Comparison of ENCODE assay signal across 8 mouse cellular contexts in genomic region chr7:130646762-130647139, GRCm38 (mm10).
DNase-seq lines count a peak whose midpoint lies in the region; ATAC-seq and TF ChIP-seq lines count a peak whose summit lies in the region.

No protein-coding gene starts in this region.

- peak overlapping the region; percentile 96 for H3K4me2 ChIP-seq in hindbrain, embryonic 15.5 days
- peak overlapping the region; percentile 83 for H3K4me2 ChIP-seq in liver, embryonic 13.5 days

- H3K9me3 ChIP-seq in ES-Bruce4 (replicated peaks; ENCODE audit: control insufficient read depth, insufficient read depth, low read length, poor library complexity, severe bottlenecking) = no peaks in the 10 kb centered on the region
- H3K9me3 ChIP-seq in hindbrain, embryonic 15.5 days = no peaks in the 10 kb centered on the region
- no peaks in the 10 kb centered on the region for H3K9me3 ChIP-seq in liver, embryonic 13.5 days (replicated peaks)

- no peaks in the 10 kb centered on the region for H3K27me3 ChIP-seq in ES-Bruce4 (ENCODE audit: control insufficient read depth, insufficient read depth, low read length, poor library complexity, severe bottlenecking)
- peaks cover 17% of the 10 kb centered on the region; the same call in 1 of the 2 replicates for H3K27me3 ChIP-seq in hindbrain, embryonic 15.5 days
- H3K27me3 ChIP-seq in liver, embryonic 13.5 days = peaks cover 6% of the 10 kb centered on the region; the same call in 1 of the 2 replicates

- peak overlapping the region; percentile 83 for H3K9ac ChIP-seq in ES-Bruce4 (ENCODE audit: low read depth, poor library complexity, severe bottlenecking)
- H3K9ac ChIP-seq in hindbrain, embryonic 15.5 days = peak overlapping the region; percentile 36
- peak overlapping the region; percentile 70 for H3K9ac ChIP-seq in liver, embryonic 13.5 days

- H3K27ac ChIP-seq in ES-Bruce4 (ENCODE audit: insufficient read depth, low read length) = peak overlapping the region; percentile 64
- no peak overlapping the region for H3K27ac ChIP-seq in hindbrain, embryonic 15.5 days (replicated peaks)
- 0 out of 2 replicates have a peak overlapping the region, but pooled peaks have one; percentile 72 for H3K27ac ChIP-seq in liver, embryonic 13.5 days

- peaks cover 5% of the 10 kb centered on the region for H3K4me1 ChIP-seq in ES-Bruce4 (ENCODE audit: control insufficient read depth, insufficient read depth, low read length)
- H3K4me1 ChIP-seq in hindbrain, embryonic 15.5 days (replicated peaks) = peaks cover 24% of the 10 kb centered on the region
- H3K4me1 ChIP-seq in liver, embryonic 13.5 days (replicated peaks) = peaks cover 28% of the 10 kb centered on the region

- no peaks in the 10 kb centered on the region for H3K36me3 ChIP-seq in ES-Bruce4 (ENCODE audit: control insufficient read depth, insufficient read depth, low read length, poor library complexity, severe bottlenecking)
- no peaks in the 10 kb centered on the region for H3K36me3 ChIP-seq in hindbrain, embryonic 15.5 days
- H3K36me3 ChIP-seq in liver, embryonic 13.5 days = no peaks in the 10 kb centered on the region

- under 1% methylated on average over 18 of the region's 18 CpGs for WGBS in hindbrain, embryonic 15.5 days
- WGBS in liver, embryonic 13.5 days (ENCODE audit: insufficient replicate concordance) = under 1% methylated on average over 18 of the region's 18 CpGs

- TF ChIP-seq EP300 in ES-Bruce4 (IDR thresholded peaks at IDR 0.05; ENCODE audit: insufficient read depth, low read depth, low read length) = no peak

- TF ChIP-seq POLR2A in ES-Bruce4 (IDR thresholded peaks at IDR 0.05; ENCODE audit: insufficient read depth, low read length) = no peak

- DNase-seq in adrenal gland, postnatal 4 days (ENCODE audit: low spot score in 2 of 2) = peak; percentile 36 to 39
- peak; percentile 84 for DNase-seq in gastrocnemius, adult 18-20 months (ENCODE audit: low spot score)
- DNase-seq in liver, embryonic 13.5 days = peak; percentile 32
- peak; percentile 87 for DNase-seq in naive thymus-derived CD4-positive, alpha-beta T cell, adult 2 months (ENCODE audit: low read depth)
- peak; percentile 67 for DNase-seq in thymus, postnatal 0 days (ENCODE audit: low spot score)
- no peak for DNase-seq in left cerebral cortex, adult 11 months (ENCODE audit: low spot score)

- ATAC-seq in hindbrain, embryonic 15.5 days (ENCODE audit: low FRiP score, low read depth) = peak; percentile 76; the same call in 1 of the 2 replicates
- peak; percentile 44 for ATAC-seq in liver, embryonic 13.5 days (ENCODE audit: low read depth)

- TF ChIP-seq CTCF in ES-Bruce4 (IDR thresholded peaks at IDR 0.05; ENCODE audit: low read depth, low read length) = no peak

- H3K4me3 ChIP-seq in ES-Bruce4 (ENCODE audit: low read depth, low read length) = peak overlapping the region; percentile 93
- H3K4me3 ChIP-seq in hindbrain, embryonic 15.5 days = peak overlapping the region; percentile 47
- peak overlapping the region; percentile 62 for H3K4me3 ChIP-seq in liver, embryonic 13.5 days (replicated peaks)
